Mouse (Mus musculus) common myeloid progenitor, adult 5-6 weeks (primary cell): ENCODE data around the gene Wdfy3. TPM values are rescaled to one million over a fixed set of nuclear protein-coding genes. Genes with fewer than 3 reads are reported as not detected.
A peak's percentile ranks its signal among the peaks of the same experiment; 100 is the strongest.
"Not testable (repeated sequence)": the region's sequence is repeated elsewhere in the genome, so short reads cannot be mapped to it uniquely, and the experiment has no call there.

Source experiments
- ATAC-seq: replicated peaks from 2 replicates; pipeline ENCODE4 v1.8.0; 2016; ENCODE audit warnings: low read depth, mild to moderate bottlenecking, moderate TSS enrichment, inconsistent platforms; ENCODE audit not compliant: poor library complexity, severe bottlenecking
- total RNA-seq: library from RNA; stranded (forward); fragments of 200-1000, 187-1606 nt; gene quantifications from 2 replicates; pipeline ENCODE4 v1.2.3, GENCODE M21; 2017

Wdfy3 gene
- total RNA-seq, 1 experiment from 2014 or later, result 13.1 TPM

DNA sequence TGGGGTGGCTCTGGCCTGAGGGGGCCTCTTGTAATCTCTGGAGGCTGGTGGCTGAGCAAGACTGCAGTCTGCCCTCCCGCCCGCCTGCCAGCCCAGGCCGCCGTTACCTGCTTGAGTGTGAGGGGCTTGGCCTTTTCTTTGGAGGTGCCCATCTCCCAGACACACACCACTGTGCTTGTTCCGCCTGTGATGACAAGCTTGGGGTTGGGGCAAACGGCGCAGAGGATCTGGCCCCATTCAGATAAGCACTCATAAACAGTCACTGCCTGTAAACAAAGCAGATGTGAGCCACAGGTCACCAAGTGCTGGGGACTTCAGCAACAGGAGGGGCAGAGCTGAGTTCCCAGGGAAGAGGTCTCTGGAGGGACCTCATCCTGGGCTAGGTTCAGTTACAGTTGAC lies 218.6 kb downstream of the Wdfy3 start:
- ATAC-seq, result no peak

- ATAC-seq, result no peak
These were observed 222.0 kb downstream of the Wdfy3 start for GRCm38 (mm10) chr5:101847762-101848161.

DNA sequence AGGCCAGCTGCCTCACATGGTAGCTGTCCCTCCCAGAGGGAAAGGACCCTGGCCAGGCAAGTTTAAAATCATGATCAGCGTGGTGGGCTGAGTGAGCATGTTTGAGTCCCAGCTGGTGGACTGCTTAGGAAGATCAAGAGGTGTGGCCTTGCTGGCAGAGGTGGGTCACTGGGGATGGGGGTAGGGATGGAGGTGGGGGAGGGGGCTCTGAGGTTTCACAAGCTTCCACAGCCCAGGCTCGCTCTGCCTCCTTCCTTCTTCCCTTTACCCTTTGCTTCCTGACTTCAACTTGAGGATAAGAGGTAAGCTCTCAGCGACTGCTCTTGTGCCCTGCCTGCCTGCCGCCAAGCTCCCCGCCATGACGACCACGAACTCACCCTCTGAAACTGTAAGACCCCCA lies 222.4 kb downstream of the Wdfy3 start:
- no peak for ATAC-seq

GRCm38 (mm10) chr5:101845930-101846329 lies 223.8 kb downstream of the Wdfy3 start:
- no peak for ATAC-seq

DNA sequence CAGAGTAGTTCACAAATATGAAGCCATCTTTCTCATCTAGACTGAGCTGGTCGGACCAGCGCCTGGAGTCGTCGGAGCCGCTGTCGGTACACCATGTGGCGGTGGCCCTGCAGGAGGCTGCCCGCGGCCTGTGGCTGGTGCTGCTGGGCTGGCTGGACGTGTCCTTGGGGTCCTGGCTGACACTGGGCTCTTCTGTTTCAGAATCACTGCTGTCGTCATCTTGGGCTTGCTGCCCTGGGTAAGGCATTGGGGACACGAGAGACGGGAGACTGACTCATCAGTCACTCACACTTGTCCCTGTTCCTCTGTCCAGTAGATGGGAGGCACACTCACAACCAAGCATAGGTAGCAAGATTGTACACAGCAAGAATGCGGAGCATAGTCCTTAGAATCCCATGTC lies 224.7 kb downstream of the Wdfy3 start:
- no peak for ATAC-seq

DNA sequence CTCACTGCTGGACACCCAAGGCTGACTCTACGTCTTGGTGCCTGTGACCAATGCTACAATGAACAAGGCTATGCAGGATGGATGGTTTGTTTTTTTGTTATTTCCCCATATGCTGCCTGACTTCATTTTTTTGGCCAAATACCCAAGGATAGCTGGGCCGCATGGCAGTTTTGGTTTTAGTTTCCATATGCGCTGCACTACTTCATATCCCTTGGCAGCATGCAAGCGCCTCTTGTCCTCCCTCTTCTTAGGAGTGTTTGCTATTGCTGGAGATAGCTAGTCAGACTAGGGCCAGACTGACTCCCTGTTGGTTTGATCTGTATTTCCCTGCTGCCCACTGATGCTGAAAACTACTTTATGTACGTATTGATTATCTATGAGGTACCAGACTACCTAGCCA lies 229.2 kb downstream of the Wdfy3 start:
- ATAC-seq, result no peak

DNA sequence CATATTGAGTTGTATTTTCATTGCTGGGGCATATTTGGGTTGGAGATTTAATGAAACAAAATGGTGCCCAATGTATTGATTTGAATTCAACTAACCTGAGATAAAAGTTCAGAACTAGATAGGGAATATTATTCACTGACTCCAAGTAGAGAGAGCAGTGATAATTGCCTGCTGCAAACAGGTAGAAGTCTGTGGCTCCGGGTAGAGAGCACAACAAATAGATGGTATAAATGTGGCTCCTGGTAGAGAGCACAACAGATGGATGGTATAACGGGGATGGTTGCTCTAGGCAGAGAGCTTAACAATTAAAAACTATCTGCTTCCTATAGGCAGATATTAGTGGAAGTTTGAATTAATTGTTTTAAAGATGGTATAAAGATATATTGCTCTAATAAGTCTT lies 232.1 kb downstream of the Wdfy3 start:
- not testable (repeated sequence) for ATAC-seq

- no peak for ATAC-seq
These were observed 233.5 kb downstream of the Wdfy3 start for GRCm38 (mm10) chr5:101836221-101836620.

GRCm38 (mm10) chr5:101833875-101834274 lies 235.8 kb downstream of the Wdfy3 start:
- peak; percentile 60; the same call in 1 of the 2 replicates for ATAC-seq

DNA sequence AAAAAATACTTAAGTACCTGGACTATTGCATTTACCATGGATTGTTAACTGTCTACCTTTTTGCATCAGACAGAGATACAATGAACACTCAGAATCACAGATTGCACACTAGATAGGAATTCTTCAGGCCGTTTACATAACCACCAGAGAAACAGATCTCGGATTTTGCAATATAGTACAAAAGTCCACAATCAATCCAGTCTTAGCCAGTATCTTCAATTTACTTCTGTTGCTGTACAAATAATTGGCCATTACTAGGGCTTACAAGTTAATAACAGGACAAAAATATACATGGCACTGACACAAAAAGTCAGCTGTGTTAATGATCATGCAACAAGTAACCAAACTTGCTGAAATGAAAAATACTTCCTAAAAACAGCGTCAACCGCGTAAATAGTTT lies 236.7 kb downstream of the Wdfy3 start:
- ATAC-seq, result no peak

DNA sequence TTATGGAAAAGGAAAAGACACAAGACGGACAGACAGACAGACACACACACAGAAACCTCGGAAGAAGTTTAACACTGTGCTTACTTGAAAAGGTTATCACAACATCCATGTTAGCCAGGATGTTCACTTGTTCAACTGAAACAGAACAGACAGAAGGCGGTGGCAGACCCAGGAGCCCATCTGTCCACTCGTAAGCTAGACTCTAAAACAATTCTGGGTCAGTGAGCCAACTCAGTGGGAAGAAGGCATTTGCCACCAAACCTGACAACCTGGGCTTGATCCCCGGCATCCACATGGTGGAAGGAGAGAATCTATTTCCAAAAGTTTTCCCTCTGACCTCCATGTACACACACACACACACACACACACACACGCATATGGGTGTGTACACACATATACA lies 237.7 kb downstream of the Wdfy3 start:
- no peak for ATAC-seq

GRCm38 (mm10) chr5:101830180-101830579 lies 239.5 kb downstream of the Wdfy3 start:
- no peak for ATAC-seq

GRCm38 (mm10) chr5:101828932-101829331 lies 240.8 kb downstream of the Wdfy3 start:
- no peak for ATAC-seq

DNA sequence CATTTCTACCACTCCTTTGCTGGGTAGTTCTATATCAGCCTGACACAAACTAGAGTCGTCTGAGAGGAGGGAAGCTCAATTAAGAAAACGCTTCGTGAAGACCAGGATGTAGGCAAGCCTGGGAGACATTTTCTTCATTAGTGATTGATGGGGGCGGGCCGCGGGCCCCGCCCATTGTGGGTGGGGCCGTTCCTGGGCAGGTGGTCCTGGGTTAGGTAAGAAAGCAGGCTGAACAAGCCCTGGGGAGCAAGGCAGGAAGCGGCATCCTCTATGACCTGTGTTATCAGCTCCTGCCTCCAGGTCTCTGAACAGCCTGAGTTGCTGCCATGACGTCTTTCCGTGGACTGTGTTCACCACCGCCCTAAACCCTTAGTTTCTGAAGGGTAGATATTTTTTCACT lies 242.2 kb downstream of the Wdfy3 start:
- no peak for ATAC-seq

DNA sequence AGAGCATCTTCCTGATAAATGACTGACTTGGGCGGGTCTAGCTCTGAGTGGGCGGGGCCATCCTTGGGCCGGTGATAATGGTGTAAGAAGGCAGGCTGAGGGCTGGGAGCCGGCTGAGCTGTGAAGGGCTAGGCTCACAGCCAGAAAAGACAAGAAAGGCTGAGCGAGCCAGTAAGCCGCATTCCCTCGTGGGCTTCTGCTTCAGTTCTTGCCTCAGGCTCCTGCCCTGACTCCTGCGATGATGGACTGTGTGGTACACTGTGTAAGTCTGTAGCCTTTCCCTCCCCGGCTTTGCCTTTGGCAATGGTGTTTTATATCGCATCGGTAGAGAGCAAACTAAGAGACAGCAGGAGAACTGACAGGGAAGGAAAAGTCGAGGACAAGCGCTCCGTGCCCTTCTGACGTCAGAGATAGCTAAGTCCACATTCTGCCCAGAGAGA lies 243.2 kb downstream of the Wdfy3 start:
- peak; percentile 80 for ATAC-seq

DNA sequence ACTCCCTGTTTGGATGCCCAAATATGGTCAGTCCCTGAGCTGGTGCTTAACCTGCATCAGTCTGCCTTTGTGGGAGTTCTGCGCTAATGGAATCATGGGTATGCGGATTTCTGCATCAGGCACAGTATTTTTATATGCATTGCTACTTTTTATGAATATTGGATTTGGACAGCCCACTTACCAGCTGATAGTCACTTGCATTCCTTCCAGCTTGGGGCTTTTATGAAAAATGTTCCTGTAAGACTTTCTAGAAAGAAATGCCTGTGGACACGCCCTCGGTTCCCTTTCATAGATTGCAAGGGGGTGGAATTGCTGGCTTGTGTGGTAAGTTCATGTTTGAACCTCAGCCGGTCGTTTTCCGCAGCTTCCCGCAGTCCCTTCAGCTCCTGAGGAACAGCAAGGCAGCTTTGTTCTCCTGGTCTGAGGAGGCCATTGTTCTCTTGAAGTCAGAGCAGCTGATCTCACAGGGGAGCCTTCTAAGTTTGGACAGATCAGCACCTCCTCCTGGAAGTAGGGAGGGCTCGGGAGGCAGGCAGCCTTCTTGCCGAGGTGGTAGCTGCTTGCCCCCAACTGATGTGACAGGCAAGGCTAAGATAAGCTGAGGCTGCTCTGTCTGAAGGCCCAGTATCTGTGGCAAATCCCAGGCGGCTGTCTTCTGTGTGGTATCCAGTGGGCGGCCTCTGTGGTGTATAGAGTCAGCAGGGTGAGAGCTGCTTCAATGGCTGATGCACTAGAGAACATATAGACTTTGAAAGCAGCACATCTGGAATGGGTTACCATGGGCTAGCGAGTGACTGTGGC lies 244.4 kb downstream of the Wdfy3 start:
- ATAC-seq, result peak; percentile 37; the same call in 1 of the 2 replicates

- no peak for ATAC-seq
These were observed 247.4 kb downstream of the Wdfy3 start for GRCm38 (mm10) chr5:101822311-101822670.

GRCm38 (mm10) chr5:101821491-101822310 lies 248.0 kb downstream of the Wdfy3 start:
- ATAC-seq, result no peak

DNA sequence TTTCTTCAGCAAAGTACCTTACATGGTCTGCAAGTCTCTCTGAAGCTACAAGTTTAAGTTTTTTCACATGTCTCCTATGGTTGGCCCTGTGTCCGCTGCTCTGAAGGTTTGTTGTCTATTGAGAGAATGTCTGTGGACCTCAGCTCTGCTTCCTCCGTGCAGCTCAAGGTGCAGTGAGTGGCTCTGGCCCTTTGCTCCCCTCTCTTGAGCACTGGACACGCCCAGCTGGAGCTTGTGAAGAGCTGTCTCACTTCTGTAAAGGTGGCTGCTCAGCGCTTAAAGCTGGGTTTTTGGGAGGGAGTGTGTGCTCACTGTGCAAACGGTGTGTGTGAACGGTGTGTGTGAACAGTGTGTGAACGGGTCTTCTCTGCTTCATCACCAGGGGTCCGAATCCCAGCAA lies 248.7 kb downstream of the Wdfy3 start:
- ATAC-seq, result no peak

DNA sequence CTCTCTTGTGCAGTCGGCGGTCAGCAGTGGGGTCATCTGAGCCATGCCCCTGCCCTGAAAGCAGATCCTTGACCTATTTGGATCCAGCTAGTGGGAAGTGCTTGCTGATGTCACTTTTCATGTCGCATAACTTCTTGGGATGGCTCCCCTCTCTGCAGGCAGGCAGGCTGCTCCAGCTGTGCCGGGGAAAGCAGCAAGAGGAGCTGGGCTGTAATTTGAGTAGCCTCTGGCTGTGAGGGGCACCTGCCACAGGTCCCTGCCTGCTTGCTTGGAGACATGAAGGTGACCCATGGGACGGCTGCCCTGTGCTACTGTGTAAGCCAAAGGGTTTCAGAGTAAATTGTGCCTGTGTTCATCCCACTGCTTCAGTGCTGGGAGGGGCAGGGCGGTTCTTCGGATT lies 249.9 kb downstream of the Wdfy3 start:
- ATAC-seq, result no peak

GRCm38 (mm10) chr5:101819216-101819615 lies 250.5 kb downstream of the Wdfy3 start:
- ATAC-seq, result no peak
